Mouse (Mus musculus): ENCODE data around the gene Fmod. TPM values are rescaled to one million over a fixed set of nuclear protein-coding genes. Genes with fewer than 3 reads are reported as not detected.

Fmod gene
- total and polyA plus RNA-seq, 3 experiments = not detected

DNA sequence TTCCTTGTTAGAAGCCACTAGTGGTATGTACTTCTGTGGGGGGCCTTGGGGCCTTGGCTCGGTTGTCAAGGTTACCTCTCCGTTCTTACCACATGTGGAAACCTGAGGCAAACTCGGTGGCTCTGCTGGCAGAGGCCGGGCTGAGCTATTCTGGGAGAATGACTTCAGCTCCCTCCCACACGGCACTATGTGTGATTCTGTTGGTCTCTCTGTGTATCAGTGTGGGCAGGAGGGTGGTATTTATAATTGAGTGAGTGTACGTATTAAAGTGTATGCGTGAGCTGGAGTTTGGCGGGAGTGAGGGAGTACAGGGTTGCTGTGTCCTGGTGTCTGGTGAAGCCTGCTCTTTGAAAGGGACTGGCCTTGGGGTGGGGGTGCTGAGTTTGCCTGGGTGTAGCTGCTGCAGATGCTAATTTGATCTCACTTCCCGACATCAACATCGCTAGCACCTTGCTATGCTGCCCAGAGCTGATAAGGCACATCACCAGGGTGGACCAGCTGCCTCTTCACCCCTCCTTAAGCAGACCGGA, 46.0 kb downstream of the Fmod start:
- no peak overlapping the region for H3K9ac ChIP-seq (ENCODE audit: insufficient read depth, low read depth)
- dilution Hi-C loops (cut with MboI; ENCODE audit: extremely low pct_ligation_motif_present, extremely low pct_unique_long_range_greater_than_20kb, low sequenced_read_pairs) = no loop called here
- no peaks in the 10 kb centered on the region for H3K9me3 ChIP-seq (replicated peaks; ENCODE audit: low read length)
- H3K4me3 ChIP-seq (replicated peaks in 1 of 3; ENCODE audit: low read depth in 2 of 3, low read length in 2 of 3, poor library complexity in 1 of 3) = no peak overlapping the region
- H3K79me2 ChIP-seq (replicated peaks; ENCODE audit: control insufficient read depth, extremely low read depth, insufficient read depth, poor library complexity, severe bottlenecking) = 0 out of 2 replicates have a peak, but pooled peaks cover 5% of the 10 kb centered on the region
- TF ChIP-seq ZC3H11A (IDR thresholded peaks at IDR 0.05; ENCODE audit: low read depth, low read length) (no peak), POLR2A (IDR thresholded peaks at IDR 0.05; ENCODE audit: low read depth, low read length) (no peak), MYC (IDR thresholded peaks at IDR 0.05; ENCODE audit: low read depth, low read length) (no peak), CHD1 (IDR thresholded peaks at IDR 0.05; ENCODE audit: low read depth, low read length) (no peak), ELF1 (IDR thresholded peaks at IDR 0.05; ENCODE audit: low read depth, low read length) (0 out of 2 replicates have a peak, but pooled peaks have one; percentile 6), E2F4 (IDR thresholded peaks at IDR 0.05; ENCODE audit: insufficient replicate concordance, low read depth, low read length) (no peak), JUN (IDR thresholded peaks at IDR 0.05; ENCODE audit: insufficient read depth, low read depth, low read length) (peak; percentile 38; the same call in 1 of the 2 replicates), USF2 (conservative IDR thresholded peaks at IDR 0.05; ENCODE audit: low read depth, low read length) (no peak), JUND (conservative IDR thresholded peaks at IDR 0.05; ENCODE audit: low read depth, low read length) (peak; percentile 53; the same call in 1 of the 2 replicates), MEF2A (IDR thresholded peaks at IDR 0.05; ENCODE audit: borderline replicate concordance, low read depth, low read length) (peak; percentile 96), BHLHE40 (IDR thresholded peaks at IDR 0.05; ENCODE audit: low read depth, low read length) (no peak), IRF4 (IDR thresholded peaks at IDR 0.05; ENCODE audit: low read depth, low read length) (no peak), SIN3A (IDR thresholded peaks at IDR 0.05; ENCODE audit: low read length) (no peak), NRF1 (IDR thresholded peaks at IDR 0.05; ENCODE audit: low read depth, low read length) (no peak)
- no peak overlapping the region for H3K4me2 ChIP-seq (ENCODE audit: insufficient read depth, low read depth, poor library complexity, severe bottlenecking)
- H3K27me3 ChIP-seq (replicated peaks) = peaks cover 37% of the 10 kb centered on the region
- in situ Hi-C loops (cut with MboI; ENCODE audit: low pct_ligation_motif_present, low pct_unique_long_range_greater_than_20kb, low sequenced_read_pairs) = no loop called here
- H3K4me1 ChIP-seq (ENCODE audit: control insufficient read depth in 1 of 2, insufficient read depth in 2 of 2) = peaks cover 20 to 45% of the 10 kb centered on the region in 2 experiments
- no peak overlapping the region for H3K27ac ChIP-seq (ENCODE audit: insufficient read depth, low read depth)
- no peak for DNase-seq (ENCODE audit: extremely low read depth)
- no peaks in the 10 kb centered on the region for H3K36me3 ChIP-seq (replicated peaks in 1 of 2; ENCODE audit: control insufficient read depth in 1 of 2, insufficient read depth in 1 of 2, low read length in 1 of 2)

GRCm38 (mm10) chr1:134083676-134084075, 46.6 kb downstream of the Fmod start:
- no peak overlapping the region for H3K27ac ChIP-seq (ENCODE audit: insufficient read depth, low read depth)
- H3K4me2 ChIP-seq (ENCODE audit: insufficient read depth, low read depth, poor library complexity, severe bottlenecking) = no peak overlapping the region
- H3K4me1 ChIP-seq (ENCODE audit: control insufficient read depth in 1 of 2, insufficient read depth in 2 of 2) = peaks cover 20 to 44% of the 10 kb centered on the region in 2 experiments
- DNase-seq (ENCODE audit: extremely low read depth) = no peak
- in situ Hi-C loops (cut with MboI; ENCODE audit: low pct_ligation_motif_present, low pct_unique_long_range_greater_than_20kb, low sequenced_read_pairs) = no loop called here
- H3K9me3 ChIP-seq (replicated peaks; ENCODE audit: low read length) = no peaks in the 10 kb centered on the region
- H3K27me3 ChIP-seq (replicated peaks) = peaks cover 37% of the 10 kb centered on the region
- no peak overlapping the region for H3K9ac ChIP-seq (ENCODE audit: insufficient read depth, low read depth)
- dilution Hi-C loops (cut with MboI; ENCODE audit: extremely low pct_ligation_motif_present, extremely low pct_unique_long_range_greater_than_20kb, low sequenced_read_pairs) = no loop called here
- TF ChIP-seq EP300 (IDR thresholded peaks at IDR 0.05; ENCODE audit: low read length) (no peak), ETS1 (conservative IDR thresholded peaks at IDR 0.05; ENCODE audit: low read depth, low read length) (no peak), GABPA (IDR thresholded peaks at IDR 0.05; ENCODE audit: insufficient replicate concordance, low read depth, low read length) (no peak), MAX (IDR thresholded peaks at IDR 0.05; ENCODE audit: low read length) (no peak), E2F4 (IDR thresholded peaks at IDR 0.05; ENCODE audit: insufficient replicate concordance, low read depth, low read length) (no peak), POLR2A (IDR thresholded peaks at IDR 0.05; ENCODE audit: low read depth, low read length) (no peak), CHD1 (IDR thresholded peaks at IDR 0.05; ENCODE audit: low read depth, low read length) (no peak), JUN (IDR thresholded peaks at IDR 0.05; ENCODE audit: insufficient read depth, low read depth, low read length) (no peak), CHD2 (IDR thresholded peaks at IDR 0.05; ENCODE audit: low read length) (no peak), UBTF (IDR thresholded peaks at IDR 0.05; ENCODE audit: low read depth, low read length) (no peak), PAX5 (IDR thresholded peaks at IDR 0.05; ENCODE audit: low read length) (no peak), KAT2A (IDR thresholded peaks at IDR 0.05; ENCODE audit: insufficient replicate concordance, low read length) (no peak), BHLHE40 (IDR thresholded peaks at IDR 0.05; ENCODE audit: low read depth, low read length) (no peak), ZNF384 (IDR thresholded peaks at IDR 0.05; ENCODE audit: low read depth, low read length) (no peak), MAZ (IDR thresholded peaks at IDR 0.05; ENCODE audit: low read depth, low read length) (no peak), NELFE (IDR thresholded peaks at IDR 0.05; ENCODE audit: low read depth, low read length) (no peak), USF2 (conservative IDR thresholded peaks at IDR 0.05; ENCODE audit: low read depth, low read length) (no peak)
- no peaks in the 10 kb centered on the region for H3K79me2 ChIP-seq (replicated peaks; ENCODE audit: control insufficient read depth, extremely low read depth, insufficient read depth, poor library complexity, severe bottlenecking)
- no peak overlapping the region for H3K4me3 ChIP-seq (replicated peaks in 1 of 3; ENCODE audit: low read depth in 2 of 3, low read length in 2 of 3, poor library complexity in 1 of 3)
- no peaks in the 10 kb centered on the region for H3K36me3 ChIP-seq (replicated peaks in 1 of 2; ENCODE audit: control insufficient read depth in 1 of 2, insufficient read depth in 1 of 2, low read length in 1 of 2)
